Mouse (Mus musculus) B cell, adult 67 days (primary cell): ENCODE measurements around the gene Spata32. TPM values are rescaled to one million over a fixed set of nuclear protein-coding genes. Genes with fewer than 3 reads are reported as not detected.

Source experiments
- total RNA-seq, 2 experiments: library from RNA; stranded (reverse); gene quantifications; 4 replicates each; pipeline ENCODE4 v1.2.4; 2023

Spata32 gene
- not detected for total RNA-seq

DNA sequence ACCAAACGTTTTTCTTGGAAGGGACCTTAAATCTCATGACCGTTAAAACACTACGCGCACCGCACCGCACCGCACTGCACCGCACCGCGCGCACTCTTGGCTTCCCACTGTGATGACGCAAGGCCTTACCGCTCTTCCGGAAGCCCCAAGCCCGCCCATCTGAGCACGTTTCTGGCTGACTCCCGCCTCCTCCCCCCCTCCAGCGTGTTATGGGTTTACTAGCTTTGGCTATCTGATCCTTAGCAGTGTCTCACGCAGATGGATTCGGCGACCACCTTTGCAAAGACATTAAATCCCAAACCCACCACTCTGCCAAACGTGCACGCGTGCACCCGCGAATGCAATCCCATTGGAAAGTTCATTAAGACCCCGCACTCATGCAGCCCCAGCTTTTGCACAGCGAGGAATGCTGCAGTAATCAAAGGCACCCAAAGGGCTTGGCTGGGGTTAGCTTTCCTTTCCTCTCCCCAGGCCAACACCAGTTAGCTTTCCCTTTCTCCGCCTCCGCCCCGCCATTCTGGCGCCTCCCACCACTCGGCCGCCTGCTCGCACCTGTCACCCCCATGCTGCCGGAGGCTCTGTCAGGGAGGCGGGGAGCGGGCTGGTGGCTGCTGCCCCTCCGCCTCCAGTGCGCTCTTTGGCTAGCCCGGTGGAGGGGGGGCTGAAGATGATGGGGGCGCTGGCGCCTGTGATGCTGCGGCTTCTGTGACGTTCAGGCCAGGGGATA is at the start of gene Spata32:
Spata32 (minus strand) TSS at position 643 of the 727 bp plus-strand sequence.

DNA sequence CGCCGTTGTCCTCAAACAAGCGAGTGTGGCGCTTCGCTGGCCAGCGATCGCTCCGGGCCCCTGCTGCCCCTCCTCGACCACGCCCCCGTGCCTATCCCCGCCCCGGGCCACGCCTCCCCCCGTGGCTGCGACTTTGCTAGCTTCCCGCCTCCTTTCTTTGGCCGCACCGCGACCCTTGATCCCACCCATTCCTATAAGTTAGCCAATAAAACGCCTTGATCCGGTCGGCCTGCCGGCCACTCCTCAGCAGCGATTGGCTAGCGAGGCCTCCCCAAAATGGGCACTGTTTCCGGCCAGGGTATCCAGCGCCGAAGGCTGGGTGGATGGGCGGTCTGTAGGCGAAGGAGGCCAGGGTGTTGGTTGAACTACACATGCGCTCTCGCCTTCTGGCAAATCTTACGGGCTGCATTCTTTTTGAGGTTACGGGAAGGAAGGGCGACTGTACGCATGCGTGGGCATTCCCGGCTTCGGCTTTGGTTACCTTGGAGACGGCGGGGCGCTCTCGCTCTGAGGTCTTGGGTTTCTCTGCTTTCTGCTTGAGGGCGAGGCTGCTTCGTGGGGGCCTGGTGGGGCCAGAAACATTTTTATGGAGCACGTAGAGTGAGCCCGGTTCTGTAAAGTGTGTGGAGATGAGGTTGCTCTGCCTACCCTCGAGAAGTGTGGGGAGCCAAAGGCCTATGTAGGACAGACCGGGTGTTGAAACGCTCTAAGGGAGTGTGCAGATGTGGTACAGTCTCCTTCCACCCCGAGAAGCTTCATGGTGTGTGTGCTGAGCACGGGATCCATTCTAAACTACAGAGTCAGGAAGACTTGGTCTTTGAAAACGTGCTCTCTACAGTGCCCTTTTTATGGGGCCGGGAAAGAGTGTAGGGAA is 49.4 kb upstream of the Spata32 start, which contains the start of gene Map3k14:
Map3k14 (minus strand) TSS at position 127 of the 874 bp plus-strand sequence.

DNA sequence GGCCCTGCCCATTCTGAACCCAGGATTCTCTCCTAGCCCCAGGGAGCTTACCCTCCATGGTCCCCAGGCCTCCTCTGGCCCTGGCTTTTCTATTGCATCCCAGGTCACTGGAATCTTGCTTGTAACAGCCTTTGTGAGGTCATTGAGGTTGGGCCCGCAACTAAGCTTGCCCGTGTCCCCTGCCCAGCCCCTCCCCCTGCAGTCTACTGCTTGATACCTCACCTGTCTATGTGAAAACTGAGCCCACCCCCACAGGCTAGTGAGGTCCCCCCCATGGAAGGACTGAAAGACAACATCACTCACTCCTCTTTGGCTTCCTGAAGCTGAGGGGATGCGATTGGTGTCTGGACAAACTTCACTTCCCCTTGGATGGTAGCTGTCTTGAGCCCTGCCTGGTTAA is 9.8 kb downstream of the Spata32 start, which contains the start of gene 1700023F06Rik:
1700023F06Rik (minus strand) TSS at position 101 of the 400 bp plus-strand sequence.

DNA sequence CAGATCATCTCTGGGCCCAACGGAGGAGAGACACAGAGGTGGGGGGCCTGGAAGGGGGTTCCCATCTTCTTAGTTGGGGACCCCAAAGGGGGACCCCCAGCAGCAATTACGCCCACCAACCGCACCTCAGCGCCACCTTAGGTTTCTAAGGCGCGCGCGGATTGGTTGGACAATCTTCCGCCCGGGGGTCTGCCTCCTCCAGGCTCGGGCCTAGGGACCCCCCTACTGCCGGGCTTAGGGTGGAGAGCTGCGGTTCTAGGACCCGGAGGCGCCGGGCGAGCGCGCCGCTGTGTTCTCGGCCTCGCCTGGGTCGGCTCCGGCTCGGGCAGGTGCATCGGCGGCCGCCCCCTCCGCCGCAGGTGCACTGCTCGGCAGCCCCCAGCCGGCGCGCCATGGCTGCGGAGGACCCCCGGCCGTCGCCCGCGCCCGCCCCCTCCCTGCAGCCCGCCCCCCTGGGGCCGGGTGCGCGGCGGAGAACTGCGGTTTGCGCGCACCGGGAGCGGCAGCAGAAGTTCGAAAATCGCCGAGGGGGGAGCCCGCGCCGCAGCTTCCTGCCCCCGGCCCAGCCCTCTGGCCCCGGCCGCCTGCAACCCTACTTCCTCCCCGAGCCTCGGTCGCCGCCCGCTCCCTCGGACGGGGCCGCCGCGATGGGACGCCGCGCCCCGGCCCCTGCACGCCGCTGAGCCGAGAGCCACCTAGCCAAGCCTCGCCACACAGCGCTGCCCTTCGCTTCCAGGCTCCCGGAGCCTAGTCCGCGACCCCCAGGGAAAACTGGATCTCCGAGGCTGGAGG is 47.5 kb downstream of the Spata32 start, which contains the start of gene Fmnl1:
Fmnl1 (plus strand) TSS at position 614 of the 792 bp plus-strand sequence.

Other genes with a start within 250 kb of the Spata32 start
- 10 to 100 TPM; 55.5 to 61.3 TPM for gene Nmt1, start 190.2 kb downstream of the Spata32 start, total RNA-seq
- 10 to 100 TPM; 15.0 to 20.2 TPM for gene Dcakd, start 190.1 kb downstream of the Spata32 start, total RNA-seq
- 1 to 10 TPM in 1 of 2 experiments, under 1 TPM in 1; 0.99 to 2.3 TPM for gene Plcd3, start 116.8 kb downstream of the Spata32 start, total RNA-seq
- gene Acbd4, start 116.8 kb downstream of the Spata32 start, total RNA-seq = 10 to 100 TPM; 43.2 to 61.9 TPM
- gene Hexim1, start 102.2 kb downstream of the Spata32 start, total RNA-seq = 10 to 100 TPM; 41.6 to 56.4 TPM
- gene Hexim2, start 86.0 kb downstream of the Spata32 start, total RNA-seq = 1 to 10 TPM; 4.3 to 4.9 TPM
- 100 to 1,000 TPM; 422 to 442 TPM for gene Fmnl1, start 47.3 kb downstream of the Spata32 start, total RNA-seq
- gene 1700023F06Rik, start 9.9 kb downstream of the Spata32 start, total RNA-seq = not detected
- 10 to 100 TPM; 74.6 to 84.4 TPM for gene Map3k14, start 49.0 kb upstream of the Spata32 start, total RNA-seq
- 100 to 1,000 TPM; 102 to 112 TPM for gene Arhgap27, start 145.3 kb upstream of the Spata32 start, total RNA-seq
- gene Plekhm1, start 194.3 kb upstream of the Spata32 start, total RNA-seq = 10 to 100 TPM; 81.9 to 83.4 TPM